Mouse (Mus musculus) liver, embryonic 12.5 days (tissue): ENCODE data around the gene Macrod2. TPM values are rescaled to one million over a fixed set of nuclear protein-coding genes. Genes with fewer than 3 reads are reported as not detected.
A peak's percentile ranks its signal among the peaks of the same experiment; 100 is the strongest.

Experiments used
- ATAC-seq: fragments of 200-750 bp; cut with Nextera tagmentation; 2 replicates; pipeline ENCODE4 v1.8.0; 2017; ENCODE audit warnings: moderate number of reproducible peaks, mild to moderate bottlenecking, moderate library complexity
- H3K27ac ChIP-seq: fragments of 300-500 bp; sonication (generic); 2 replicates; pipeline ENCODE4 v1.5.1; 2016; ENCODE audit warnings: mild to moderate bottlenecking
- H3K27me3 ChIP-seq: fragments of 300-500 bp; sonication (generic); replicated peaks from 2 replicates; pipeline ENCODE4 v1.6.1; 2016; ENCODE audit warnings: mild to moderate bottlenecking, moderate library complexity
- H3K36me3 ChIP-seq: fragments of 300-500 bp; sonication (generic); 2 replicates; pipeline ENCODE4 v1.6.1; 2016; ENCODE audit warnings: mild to moderate bottlenecking, moderate library complexity
- H3K4me1 ChIP-seq: fragments of 300-500 bp; sonication (generic); 2 replicates; pipeline ENCODE4 v1.6.1; 2016
- H3K4me2 ChIP-seq: fragments of 300-500 bp; sonication (generic); 2 replicates; pipeline ENCODE4 v1.6.1; 2016; ENCODE audit warnings: mild to moderate bottlenecking, moderate library complexity
- H3K4me3 ChIP-seq: fragments of 300-500 bp; sonication (generic); 2 replicates; pipeline ENCODE4 v1.5.1; 2016; ENCODE audit warnings: mild to moderate bottlenecking, moderate library complexity
- H3K9ac ChIP-seq: fragments of 300-500 bp; sonication (generic); 2 replicates; pipeline ENCODE4 v1.6.1; 2016; ENCODE audit warnings: mild to moderate bottlenecking, moderate library complexity
- H3K9me3 ChIP-seq: fragments of 300-500 bp; sonication (generic); replicated peaks from 2 replicates; pipeline ENCODE4 v1.6.1; 2016; ENCODE audit warnings: mild to moderate bottlenecking, moderate library complexity
- WGBS: fragments of 180-500 bp; shearing (Covaris S2); methylation state at CpG from one replicate; pipeline ENCODE4 v1.1.7; 2016; ENCODE audit not compliant: insufficient replicate concordance; 5-methylcytosine and 5-hydroxymethylcytosine counted together
- polyA plus RNA-seq: library from polyadenylated mRNA; unstranded; fragments of >200 nt; fragmentation: Nextera tagmentation; extraction: Ambion mirVana; gene quantifications from 2 replicates; pipeline ENCODE4 v1.2.1, GENCODE M21; 2016

Macrod2 gene
- polyA plus RNA-seq, 1 experiment from 2014 or later: 11.3 TPM

DNA sequence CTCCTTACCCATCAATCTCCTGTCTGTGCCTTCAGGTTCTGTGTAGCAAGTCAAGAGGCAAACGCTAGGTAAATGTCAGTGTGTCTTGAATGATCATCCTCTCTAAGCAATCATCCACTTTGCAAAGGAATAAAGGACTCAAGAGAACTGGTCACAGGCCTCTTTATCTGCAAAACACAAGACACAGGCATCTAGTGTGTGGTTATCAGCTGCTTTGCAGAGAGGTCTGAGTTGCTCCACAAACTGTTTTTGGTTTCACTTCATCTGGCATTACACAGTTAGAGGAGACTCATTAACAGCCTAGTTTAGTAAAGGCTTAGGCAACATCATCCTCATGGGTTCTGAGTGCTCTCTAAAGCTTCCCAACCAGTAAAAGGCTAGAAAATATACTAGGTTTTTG, 2004.4 kb downstream of the Macrod2 start:
- H3K4me3 ChIP-seq: no peak overlapping the region
- no peak overlapping the region for H3K9ac ChIP-seq
- ATAC-seq: peak; percentile 98
- no peaks in the 10 kb centered on the region for H3K9me3 ChIP-seq
- peak overlapping the region; percentile 73 for H3K27ac ChIP-seq
- no peaks in the 10 kb centered on the region for H3K27me3 ChIP-seq
- H3K4me1 ChIP-seq: peaks cover 14% of the 10 kb centered on the region
- WGBS: 40% methylated on average over 1 of the region's 1 CpGs
- no peaks in the 10 kb centered on the region for H3K36me3 ChIP-seq
- peak overlapping the region; percentile 42 for H3K4me2 ChIP-seq

DNA sequence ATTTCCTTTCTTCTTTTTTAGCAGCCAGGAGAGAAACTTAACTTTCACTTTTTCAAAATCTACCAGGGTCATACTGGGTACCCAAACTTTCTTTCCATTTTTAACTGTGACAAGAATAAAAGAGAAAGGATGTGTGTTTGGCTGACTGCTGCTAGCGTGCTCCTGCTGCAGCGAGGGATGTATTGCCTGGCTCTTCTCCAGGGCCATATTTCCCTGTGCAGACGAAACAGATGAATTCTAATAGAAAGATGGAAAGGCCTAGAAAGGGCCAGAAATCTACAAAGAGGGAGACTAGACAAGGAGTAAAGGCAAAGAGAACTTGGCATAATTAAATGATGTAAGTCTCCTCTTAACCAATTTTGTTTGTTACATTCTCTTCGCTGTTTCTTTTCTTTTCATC, 2005.7 kb downstream of the Macrod2 start:
- no peaks in the 10 kb centered on the region for H3K27me3 ChIP-seq
- 69% methylated on average over 4 of the region's 4 CpGs for WGBS
- no peaks in the 10 kb centered on the region for H3K36me3 ChIP-seq
- no peak overlapping the region for H3K4me2 ChIP-seq
- H3K9me3 ChIP-seq: no peaks in the 10 kb centered on the region
- no peak overlapping the region for H3K4me3 ChIP-seq
- no peak overlapping the region for H3K27ac ChIP-seq
- H3K4me1 ChIP-seq: peaks cover 14% of the 10 kb centered on the region
- no peak for ATAC-seq
- H3K9ac ChIP-seq: no peak overlapping the region

DNA sequence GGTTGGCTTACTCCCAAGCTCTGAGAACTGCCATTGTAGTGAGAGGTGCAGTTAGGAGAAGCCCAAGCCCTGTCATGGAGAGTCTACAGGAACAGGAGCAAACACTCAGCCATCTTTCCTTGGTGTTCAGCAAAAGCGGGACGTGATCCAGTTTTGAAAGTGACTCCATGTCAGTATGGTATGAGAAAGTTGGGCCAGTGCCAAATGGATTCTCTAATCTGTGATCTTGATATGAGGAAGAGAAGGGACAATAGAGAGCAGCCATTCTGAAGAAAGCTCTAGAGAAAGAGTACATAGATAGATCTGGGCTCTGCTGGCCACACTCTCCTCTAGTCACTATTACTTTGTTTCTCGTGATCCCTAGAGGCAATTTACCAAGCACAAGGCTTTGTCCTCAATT, 2006.2 kb downstream of the Macrod2 start:
- H3K4me2 ChIP-seq: no peak overlapping the region
- no peak overlapping the region for H3K9ac ChIP-seq
- no peak for ATAC-seq
- no peak overlapping the region for H3K27ac ChIP-seq
- no peaks in the 10 kb centered on the region for H3K36me3 ChIP-seq
- no peaks in the 10 kb centered on the region for H3K9me3 ChIP-seq
- H3K4me3 ChIP-seq: no peak overlapping the region
- H3K27me3 ChIP-seq: no peaks in the 10 kb centered on the region
- peaks cover 14% of the 10 kb centered on the region for H3K4me1 ChIP-seq
- WGBS: 84% methylated on average over 3 of the region's 3 CpGs

DNA sequence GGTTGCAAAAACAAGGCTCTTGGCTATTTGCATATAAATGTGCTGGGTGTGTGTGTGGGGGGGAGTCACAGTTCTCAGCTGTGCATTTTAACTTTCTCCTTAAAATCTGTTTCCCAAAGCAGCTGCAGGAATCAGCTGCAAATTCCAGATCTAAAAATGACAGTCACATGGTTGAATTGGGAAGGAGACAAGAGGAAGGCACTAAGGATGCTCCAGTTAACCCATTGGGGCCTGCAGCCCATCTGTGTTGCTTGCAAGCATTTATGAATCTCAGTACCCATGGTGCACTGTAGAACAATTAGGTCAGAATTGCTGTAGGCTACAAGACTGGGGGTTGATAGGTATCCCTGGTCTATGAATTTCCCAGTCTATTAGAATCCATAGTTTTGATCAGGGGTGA, 2008.3 kb downstream of the Macrod2 start:
- no peak overlapping the region for H3K4me2 ChIP-seq
- no peak overlapping the region for H3K4me3 ChIP-seq
- no peaks in the 10 kb centered on the region for H3K36me3 ChIP-seq
- no peaks in the 10 kb centered on the region for H3K9me3 ChIP-seq
- ATAC-seq: no peak
- H3K4me1 ChIP-seq: peaks cover 14% of the 10 kb centered on the region
- no peaks in the 10 kb centered on the region for H3K27me3 ChIP-seq
- H3K9ac ChIP-seq: no peak overlapping the region
- H3K27ac ChIP-seq: no peak overlapping the region

DNA sequence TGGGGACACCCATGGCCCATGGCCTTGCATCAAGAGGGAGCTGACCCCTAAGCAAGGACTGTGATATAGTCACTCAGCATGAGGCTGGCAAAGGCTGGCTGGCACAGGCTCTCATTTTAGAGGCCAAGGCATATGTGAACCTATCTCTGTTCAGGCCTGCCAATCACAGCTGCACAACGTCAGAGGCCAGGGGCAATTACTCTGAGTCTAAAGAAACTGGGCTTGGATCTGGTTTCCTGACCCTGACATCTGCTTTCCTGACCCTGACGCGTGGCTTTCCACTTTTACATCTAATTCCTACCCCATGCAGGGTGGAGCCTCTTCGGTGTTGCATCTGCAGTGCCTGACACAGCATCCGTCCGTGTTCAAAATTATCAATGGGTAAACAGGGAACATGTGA, 2009.2 kb downstream of the Macrod2 start:
- 47% methylated on average over 6 of the region's 6 CpGs for WGBS
- Histone ChIP-seq H3K4me3 (no peak overlapping the region), H3K9ac (no peak overlapping the region), H3K4me1 (peaks cover 7% of the 10 kb centered on the region), H3K4me2 (no peak overlapping the region), H3K27me3 (no peaks in the 10 kb centered on the region), H3K27ac (no peak overlapping the region), H3K9me3 (no peaks in the 10 kb centered on the region), H3K36me3 (no peaks in the 10 kb centered on the region)
- no peak for ATAC-seq

- Histone ChIP-seq H3K4me2 (no peak overlapping the region), H3K27ac (no peak overlapping the region), H3K9ac (no peak overlapping the region), H3K9me3 (no peaks in the 10 kb centered on the region), H3K4me3 (no peak overlapping the region), H3K36me3 (no peaks in the 10 kb centered on the region), H3K27me3 (no peaks in the 10 kb centered on the region), H3K4me1 (no peaks in the 10 kb centered on the region)
- no peak for ATAC-seq
Observed at GRCm38 (mm10) chr2:142407341-142407740, 2012.2 kb downstream of the Macrod2 start.

- Histone ChIP-seq H3K27ac (no peak overlapping the region), H3K4me3 (no peak overlapping the region), H3K36me3 (no peaks in the 10 kb centered on the region), H3K27me3 (no peaks in the 10 kb centered on the region), H3K9ac (no peak overlapping the region), H3K4me2 (no peak overlapping the region), H3K9me3 (no peaks in the 10 kb centered on the region), H3K4me1 (no peaks in the 10 kb centered on the region)
- ATAC-seq: no peak
Observed at GRCm38 (mm10) chr2:142410124-142410523, 2015.0 kb downstream of the Macrod2 start.

GRCm38 (mm10) chr2:142433126-142433525, 2038.0 kb downstream of the Macrod2 start:
- no peak overlapping the region for H3K9ac ChIP-seq
- no peak overlapping the region for H3K4me3 ChIP-seq
- no peaks in the 10 kb centered on the region for H3K9me3 ChIP-seq
- WGBS: 72% methylated on average over 7 of the region's 7 CpGs
- no peak for ATAC-seq
- no peaks in the 10 kb centered on the region for H3K4me1 ChIP-seq
- H3K36me3 ChIP-seq: no peaks in the 10 kb centered on the region
- H3K4me2 ChIP-seq: no peak overlapping the region
- H3K27me3 ChIP-seq: no peaks in the 10 kb centered on the region
- no peak overlapping the region for H3K27ac ChIP-seq

GRCm38 (mm10) chr2:142434731-142435130, 2039.6 kb downstream of the Macrod2 start:
- H3K9ac ChIP-seq: no peak overlapping the region
- H3K4me3 ChIP-seq: no peak overlapping the region
- no peaks in the 10 kb centered on the region for H3K9me3 ChIP-seq
- no peak overlapping the region for H3K4me2 ChIP-seq
- H3K36me3 ChIP-seq: no peaks in the 10 kb centered on the region
- H3K27me3 ChIP-seq: no peaks in the 10 kb centered on the region
- ATAC-seq: no peak
- WGBS: 70% methylated on average over 4 of the region's 4 CpGs
- H3K4me1 ChIP-seq: no peaks in the 10 kb centered on the region
- H3K27ac ChIP-seq: no peak overlapping the region

DNA sequence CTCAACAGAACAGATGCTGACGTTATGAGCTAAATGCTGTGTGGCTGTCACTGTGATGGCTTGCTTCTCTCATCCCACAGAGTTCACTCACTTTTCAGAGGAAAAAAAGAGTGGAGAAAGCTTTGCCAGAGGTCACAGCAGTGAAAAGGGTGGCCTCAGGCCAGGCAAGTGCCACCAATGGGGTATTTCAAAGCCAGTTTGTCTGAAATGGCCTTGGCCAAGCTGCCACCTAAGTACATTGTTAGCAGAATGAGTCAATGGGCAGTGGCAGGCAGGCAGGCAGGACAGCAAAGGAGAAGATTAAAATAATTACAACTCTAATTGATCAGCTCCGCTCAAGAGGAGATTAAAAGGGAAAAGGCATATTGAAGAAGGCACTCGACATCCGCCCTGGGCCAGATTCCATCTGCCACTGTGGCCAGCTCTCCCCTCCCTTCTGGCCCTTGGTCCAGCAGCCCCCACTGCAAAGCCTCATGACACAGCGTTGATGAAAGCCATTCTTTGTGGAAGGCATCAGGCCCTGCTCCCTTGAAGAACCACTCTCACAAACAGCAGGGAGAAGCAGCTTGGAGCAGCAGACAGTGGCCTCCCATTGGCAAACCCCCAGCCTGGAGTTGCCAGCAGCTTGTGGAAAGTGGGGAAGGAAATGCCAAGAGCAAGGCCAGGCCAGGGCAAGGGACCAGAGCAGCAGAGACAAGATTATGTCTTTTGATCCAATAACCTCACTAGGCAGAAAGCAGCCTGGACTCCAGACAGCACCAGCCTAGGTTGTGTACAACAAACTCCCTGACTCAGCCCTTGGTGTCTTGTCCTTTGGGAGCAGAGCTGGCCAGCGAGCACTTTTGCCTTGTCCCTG, 2042.7 kb downstream of the Macrod2 start:
- H3K4me2 ChIP-seq: no peak overlapping the region
- no peaks in the 10 kb centered on the region for H3K4me1 ChIP-seq
- no peak overlapping the region for H3K9ac ChIP-seq
- ATAC-seq: no peak
- H3K27me3 ChIP-seq: no peaks in the 10 kb centered on the region
- H3K27ac ChIP-seq: no peak overlapping the region
- WGBS: 50% methylated on average over 6 of the region's 6 CpGs
- H3K4me3 ChIP-seq: no peak overlapping the region
- H3K36me3 ChIP-seq: no peaks in the 10 kb centered on the region
- H3K9me3 ChIP-seq: no peaks in the 10 kb centered on the region

Other genes with a start within 250 kb of the Macrod2 start
- gene Gm17374, start 243.3 kb upstream of the Macrod2 start, polyA plus RNA-seq: not detected in 2 replicates
- gene Esf1, start 224.7 kb upstream of the Macrod2 start, polyA plus RNA-seq: 20.5 and 21.3 TPM in 2 replicates
- 11.0 and 12.7 TPM in 2 replicates for gene Ndufaf5, start 224.7 kb upstream of the Macrod2 start, polyA plus RNA-seq
- not detected in 2 replicates for gene Sel1l2, start 5.6 kb upstream of the Macrod2 start, polyA plus RNA-seq